Mouse (Mus musculus): Measurements from ENCODE around the gene Gtdc1. TPM values are rescaled to one million over a fixed set of nuclear protein-coding genes. Genes with fewer than 3 reads are reported as not detected.

Gene Gtdc1
- polyA plus RNA-seq, 1 experiment from 2014 or later = 9.2 TPM

DNA sequence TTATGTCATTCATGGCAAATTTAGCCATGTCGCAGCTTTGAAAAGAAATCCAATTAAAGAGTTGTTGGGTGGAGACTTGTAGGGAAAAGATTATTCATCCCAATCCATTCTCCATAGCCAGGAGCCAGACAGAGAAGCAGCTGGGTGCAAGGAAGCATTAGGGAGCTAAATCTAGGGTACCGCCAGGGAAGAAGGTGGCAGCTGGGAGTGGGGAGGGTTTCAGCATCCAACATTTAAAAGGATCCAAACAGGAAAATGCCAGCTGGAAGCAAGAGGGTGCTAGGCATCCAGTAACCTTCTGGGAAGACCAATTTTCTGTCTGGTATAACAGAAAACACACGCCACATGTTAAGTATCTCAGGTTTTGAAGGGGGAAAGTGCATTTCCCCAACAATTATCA is 231.0 kb downstream of the Gtdc1 start:
- H3K4me1 ChIP-seq = no peaks in the 10 kb centered on the region
- no peaks in the 10 kb centered on the region for H3K27me3 ChIP-seq (replicated peaks; ENCODE audit: low read depth, poor library complexity, severe bottlenecking)
- H3K9me3 ChIP-seq = no peaks in the 10 kb centered on the region
- no peak for DNase-seq (ENCODE audit: low spot score)
- H3K4me3 ChIP-seq = no peak overlapping the region
- no peak overlapping the region for H3K27ac ChIP-seq (replicated peaks)
- H3K36me3 ChIP-seq (replicated peaks) = no peaks in the 10 kb centered on the region
- 60% methylated on average over 3 of the region's 3 CpGs for WGBS

GRCm38 (mm10) chr2:44693898-44694297 is 233.6 kb downstream of the Gtdc1 start:
- H3K36me3 ChIP-seq (replicated peaks) = no peaks in the 10 kb centered on the region
- H3K4me1 ChIP-seq = no peaks in the 10 kb centered on the region
- H3K9me3 ChIP-seq = no peaks in the 10 kb centered on the region
- no peak for DNase-seq (ENCODE audit: low spot score)
- H3K27ac ChIP-seq (replicated peaks) = no peak overlapping the region
- no peaks in the 10 kb centered on the region for H3K27me3 ChIP-seq (replicated peaks; ENCODE audit: low read depth, poor library complexity, severe bottlenecking)
- WGBS = 59% methylated on average over 1 of the region's 1 CpGs
- H3K4me3 ChIP-seq = no peak overlapping the region

DNA sequence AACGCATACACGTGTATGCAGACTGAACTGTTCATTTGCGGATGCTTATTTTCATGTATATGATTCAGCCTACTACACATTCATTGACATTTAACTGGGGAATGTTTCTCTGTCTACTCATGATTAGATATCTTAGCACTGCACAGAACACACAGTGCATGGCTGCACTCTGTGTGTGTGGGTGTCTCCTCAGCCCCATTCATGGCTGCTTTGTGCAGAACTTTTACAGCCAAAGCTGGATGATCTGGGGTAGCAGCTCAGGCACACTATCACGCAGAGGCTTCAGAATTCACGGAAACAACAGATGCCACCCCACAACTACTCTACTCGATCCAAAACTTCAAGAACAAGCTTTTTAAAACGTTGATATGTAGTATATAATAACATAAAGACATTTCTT is 263.4 kb downstream of the Gtdc1 start:
- Histone ChIP-seq H3K9me3 (no peaks in the 10 kb centered on the region), H3K27ac (replicated peaks) (no peak overlapping the region), H3K36me3 (replicated peaks) (no peaks in the 10 kb centered on the region), H3K4me3 (no peak overlapping the region), H3K4me1 (no peaks in the 10 kb centered on the region), H3K27me3 (replicated peaks; ENCODE audit: low read depth, poor library complexity, severe bottlenecking) (no peaks in the 10 kb centered on the region)
- 92% methylated on average over 7 of the region's 7 CpGs for WGBS
- no peak for DNase-seq (ENCODE audit: low spot score)

GRCm38 (mm10) chr2:44659870-44660269 is 267.6 kb downstream of the Gtdc1 start:
- H3K4me3 ChIP-seq = no peak overlapping the region
- DNase-seq (ENCODE audit: low spot score) = no peak
- H3K4me1 ChIP-seq = peaks cover 2% of the 10 kb centered on the region; the same call in 1 of the 2 replicates
- no peaks in the 10 kb centered on the region for H3K9me3 ChIP-seq
- H3K27me3 ChIP-seq (replicated peaks; ENCODE audit: low read depth, poor library complexity, severe bottlenecking) = no peaks in the 10 kb centered on the region
- 70% methylated on average over 2 of the region's 2 CpGs for WGBS
- no peak overlapping the region for H3K27ac ChIP-seq (replicated peaks)
- H3K36me3 ChIP-seq (replicated peaks) = no peaks in the 10 kb centered on the region

DNA sequence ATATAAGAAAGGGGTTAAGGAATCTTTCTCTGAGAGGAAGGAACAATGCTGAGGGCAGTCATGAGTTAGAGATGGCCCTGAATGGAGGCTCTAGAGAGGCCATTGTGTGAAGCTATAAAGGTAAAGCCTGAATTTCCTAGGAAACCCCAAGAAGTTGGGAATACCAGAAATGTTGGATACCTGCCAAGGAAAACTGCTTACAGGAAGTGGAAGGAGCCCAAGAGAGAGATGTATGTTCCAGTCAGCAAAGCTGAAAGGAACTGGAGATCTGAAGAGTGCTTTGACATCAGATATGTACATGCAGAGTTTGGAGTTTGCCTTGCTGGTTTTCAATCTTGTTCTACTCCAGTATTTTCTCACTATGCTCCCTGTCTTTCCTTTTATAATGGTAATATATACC is 268.4 kb downstream of the Gtdc1 start:
- Histone ChIP-seq H3K27ac (replicated peaks) (no peak overlapping the region), H3K27me3 (replicated peaks; ENCODE audit: low read depth, poor library complexity, severe bottlenecking) (no peaks in the 10 kb centered on the region), H3K9me3 (no peaks in the 10 kb centered on the region), H3K36me3 (replicated peaks) (no peaks in the 10 kb centered on the region), H3K4me3 (no peak overlapping the region), H3K4me1 (peaks cover 6% of the 10 kb centered on the region; the same call in 1 of the 2 replicates)
- no peak for DNase-seq (ENCODE audit: low spot score)

GRCm38 (mm10) chr2:44648537-44648936 is 278.9 kb downstream of the Gtdc1 start:
- H3K27me3 ChIP-seq (replicated peaks; ENCODE audit: low read depth, poor library complexity, severe bottlenecking) = no peaks in the 10 kb centered on the region
- H3K9me3 ChIP-seq = no peaks in the 10 kb centered on the region
- H3K27ac ChIP-seq (replicated peaks) = no peak overlapping the region
- no peak for DNase-seq (ENCODE audit: low spot score)
- H3K4me1 ChIP-seq = no peaks in the 10 kb centered on the region
- no peak overlapping the region for H3K4me3 ChIP-seq
- WGBS = 84% methylated on average over 3 of the region's 3 CpGs
- H3K36me3 ChIP-seq (replicated peaks) = no peaks in the 10 kb centered on the region

GRCm38 (mm10) chr2:44646398-44646797 is 281.1 kb downstream of the Gtdc1 start:
- 88% methylated on average over 6 of the region's 6 CpGs for WGBS
- Histone ChIP-seq H3K36me3 (replicated peaks) (no peaks in the 10 kb centered on the region), H3K9me3 (no peaks in the 10 kb centered on the region), H3K4me3 (no peak overlapping the region), H3K27ac (replicated peaks) (no peak overlapping the region), H3K27me3 (replicated peaks; ENCODE audit: low read depth, poor library complexity, severe bottlenecking) (no peaks in the 10 kb centered on the region), H3K4me1 (no peaks in the 10 kb centered on the region)
- DNase-seq (ENCODE audit: low spot score) = no peak

DNA sequence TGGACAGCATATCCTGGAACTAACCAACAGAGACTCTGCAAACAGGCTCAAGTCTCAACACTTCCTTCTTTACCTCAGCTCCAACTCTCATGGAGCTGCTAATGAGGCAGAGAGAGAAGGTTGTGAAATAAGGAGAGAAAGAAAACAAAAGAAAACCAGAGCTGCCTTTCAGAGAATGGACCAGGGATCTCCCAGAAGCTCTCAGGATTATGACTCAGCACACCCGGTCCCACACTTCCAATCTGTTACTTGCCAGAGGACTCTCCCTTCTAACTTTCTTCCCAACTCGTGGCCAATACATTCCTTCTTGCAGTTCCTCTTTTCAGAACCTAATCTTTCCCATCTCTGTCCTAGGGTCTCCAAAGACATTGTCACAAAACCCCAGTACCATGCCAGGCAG is 288.1 kb downstream of the Gtdc1 start:
- Histone ChIP-seq H3K36me3 (replicated peaks) (no peaks in the 10 kb centered on the region), H3K27me3 (replicated peaks; ENCODE audit: low read depth, poor library complexity, severe bottlenecking) (no peaks in the 10 kb centered on the region), H3K27ac (replicated peaks) (no peak overlapping the region), H3K9me3 (no peaks in the 10 kb centered on the region), H3K4me3 (no peak overlapping the region), H3K4me1 (no peaks in the 10 kb centered on the region)
- 63% methylated on average over 2 of the region's 2 CpGs for WGBS
- DNase-seq (ENCODE audit: low spot score) = no peak

GRCm38 (mm10) chr2:44638157-44638556 is 289.3 kb downstream of the Gtdc1 start:
- no peaks in the 10 kb centered on the region for H3K9me3 ChIP-seq
- no peak overlapping the region for H3K4me3 ChIP-seq
- no peaks in the 10 kb centered on the region for H3K4me1 ChIP-seq
- H3K36me3 ChIP-seq (replicated peaks) = no peaks in the 10 kb centered on the region
- 86% methylated on average over 4 of the region's 4 CpGs for WGBS
- no peaks in the 10 kb centered on the region for H3K27me3 ChIP-seq (replicated peaks; ENCODE audit: low read depth, poor library complexity, severe bottlenecking)
- DNase-seq (ENCODE audit: low spot score) = no peak
- no peak overlapping the region for H3K27ac ChIP-seq (replicated peaks)

DNA sequence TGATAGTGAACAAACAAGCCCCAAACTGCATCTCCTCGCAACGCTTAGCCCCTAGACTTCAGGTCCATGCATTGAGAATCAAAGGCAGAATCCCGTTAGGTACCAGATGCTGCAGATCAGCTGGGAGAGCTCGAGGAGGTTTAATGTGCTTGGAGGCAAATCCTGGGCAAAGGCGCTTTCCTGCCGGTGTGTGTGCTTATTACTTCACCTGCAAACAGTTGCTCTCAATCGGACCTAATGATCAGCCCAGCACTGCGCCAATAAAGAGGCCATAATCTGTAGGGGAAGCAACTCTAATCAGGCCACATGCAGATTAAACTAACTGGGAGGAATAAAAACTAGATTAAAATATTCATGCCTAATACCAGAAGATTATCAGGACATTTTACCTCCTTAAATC is 293.5 kb downstream of the Gtdc1 start:
- H3K4me3 ChIP-seq = no peak overlapping the region
- no peaks in the 10 kb centered on the region for H3K4me1 ChIP-seq
- DNase-seq (ENCODE audit: low spot score) = no peak
- H3K36me3 ChIP-seq (replicated peaks) = no peaks in the 10 kb centered on the region
- H3K9me3 ChIP-seq = no peaks in the 10 kb centered on the region
- H3K27ac ChIP-seq (replicated peaks) = no peak overlapping the region
- H3K27me3 ChIP-seq (replicated peaks; ENCODE audit: low read depth, poor library complexity, severe bottlenecking) = no peaks in the 10 kb centered on the region
- WGBS = 79% methylated on average over 8 of the region's 8 CpGs

GRCm38 (mm10) chr2:44633064-44633463 is 294.4 kb downstream of the Gtdc1 start:
- DNase-seq (ENCODE audit: low spot score) = no peak
- H3K36me3 ChIP-seq (replicated peaks) = no peaks in the 10 kb centered on the region
- no peaks in the 10 kb centered on the region for H3K4me1 ChIP-seq
- 85% methylated on average over 5 of the region's 5 CpGs for WGBS
- H3K27ac ChIP-seq (replicated peaks) = no peak overlapping the region
- H3K27me3 ChIP-seq (replicated peaks; ENCODE audit: low read depth, poor library complexity, severe bottlenecking) = no peaks in the 10 kb centered on the region
- H3K9me3 ChIP-seq = no peaks in the 10 kb centered on the region
- H3K4me3 ChIP-seq = no peak overlapping the region

DNA sequence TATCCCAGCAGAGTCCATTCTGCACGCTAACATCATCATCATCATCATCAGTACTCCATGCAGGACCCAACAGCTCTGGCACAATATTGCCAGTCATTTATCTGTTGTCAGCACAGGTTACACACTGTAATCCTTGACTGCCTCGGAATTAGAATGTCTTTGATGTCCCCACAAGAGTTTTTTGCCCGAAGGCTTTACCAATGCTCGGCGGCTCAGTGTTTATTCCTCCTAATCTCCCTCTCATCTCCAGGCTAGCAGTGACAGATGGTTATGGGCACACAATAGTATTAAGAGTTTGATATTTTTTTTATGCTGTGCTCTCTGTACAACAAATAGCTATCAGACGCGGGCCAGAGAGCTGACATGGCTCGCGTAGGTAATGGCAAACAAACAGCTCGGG is 294.9 kb downstream of the Gtdc1 start:
- no peak overlapping the region for H3K27ac ChIP-seq (replicated peaks)
- WGBS = 60% methylated on average over 10 of the region's 10 CpGs
- H3K9me3 ChIP-seq = no peaks in the 10 kb centered on the region
- no peaks in the 10 kb centered on the region for H3K36me3 ChIP-seq (replicated peaks)
- no peak overlapping the region for H3K4me3 ChIP-seq
- no peak for DNase-seq (ENCODE audit: low spot score)
- no peaks in the 10 kb centered on the region for H3K4me1 ChIP-seq
- no peaks in the 10 kb centered on the region for H3K27me3 ChIP-seq (replicated peaks; ENCODE audit: low read depth, poor library complexity, severe bottlenecking)

DNA sequence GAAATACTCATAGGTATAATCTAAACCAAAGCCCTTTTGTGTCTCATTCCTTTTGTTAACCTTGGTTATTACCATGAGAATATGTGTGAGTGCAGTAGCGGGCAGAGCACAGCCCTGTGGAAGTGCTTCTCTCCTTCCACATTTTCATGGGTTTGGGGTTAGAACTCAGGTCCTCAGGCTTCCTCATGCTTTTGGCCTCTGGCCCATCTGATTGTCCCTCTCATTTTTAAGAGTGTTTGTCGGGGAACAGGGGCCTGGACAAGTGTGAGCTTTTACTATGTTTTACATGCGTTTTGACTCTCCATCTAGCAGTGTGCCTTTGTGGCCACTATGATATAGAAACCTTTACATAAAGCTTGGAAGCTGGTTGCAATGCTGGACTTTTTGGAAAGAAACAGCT is 296.4 kb downstream of the Gtdc1 start:
- Histone ChIP-seq H3K4me3 (no peak overlapping the region), H3K27ac (replicated peaks) (no peak overlapping the region), H3K9me3 (no peaks in the 10 kb centered on the region), H3K36me3 (replicated peaks) (no peaks in the 10 kb centered on the region), H3K4me1 (no peaks in the 10 kb centered on the region), H3K27me3 (replicated peaks; ENCODE audit: low read depth, poor library complexity, severe bottlenecking) (no peaks in the 10 kb centered on the region)
- WGBS = 77% methylated on average over 3 of the region's 3 CpGs
- no peak for DNase-seq (ENCODE audit: low spot score)

GRCm38 (mm10) chr2:44628778-44629177 is 298.7 kb downstream of the Gtdc1 start:
- Histone ChIP-seq H3K36me3 (replicated peaks) (no peaks in the 10 kb centered on the region), H3K4me3 (no peak overlapping the region), H3K27ac (replicated peaks) (no peak overlapping the region), H3K9me3 (no peaks in the 10 kb centered on the region), H3K27me3 (replicated peaks; ENCODE audit: low read depth, poor library complexity, severe bottlenecking) (no peaks in the 10 kb centered on the region), H3K4me1 (no peaks in the 10 kb centered on the region)
- DNase-seq (ENCODE audit: low spot score) = no peak
- 87% methylated on average over 1 of the region's 1 CpGs for WGBS

Measured in embryonic facial prominence, embryonic 10.5 days (tissue).